Mouse (Mus musculus) CH12.LX (cell line): Measurements from ENCODE around the gene Mrm3. TPM values are rescaled to one million over a fixed set of nuclear protein-coding genes. Genes with fewer than 3 reads are reported as not detected.

Experiments
- DNase-seq: peaks from one replicate; pipeline ENCODE4 v3.0.0-alpha.2; 2013; ENCODE audit errors: extremely low read depth
- H3K27ac ChIP-seq: 2 replicates; pipeline ENCODE4 v1.5.1; 2012; ENCODE audit warnings: low read depth, mild to moderate bottlenecking, control low read depth, moderate library complexity; ENCODE audit not compliant: insufficient read depth
- H3K27me3 ChIP-seq: replicated peaks from 2 replicates; pipeline ENCODE3; 2012; ENCODE audit warnings: inconsistent platforms
- H3K36me3 ChIP-seq, 2 experiments: replicated peaks in 1 of 2; 2 replicates each; pipeline versions ENCODE3 to v1.6.1; 2012; ENCODE audit warnings: inconsistent platforms in 1 of 2, low read length in 1 of 2, mild to moderate bottlenecking in 1 of 2, mixed read lengths in 1 of 2, moderate library complexity in 1 of 2; ENCODE audit not compliant: control insufficient read depth in 1 of 2, insufficient read depth in 1 of 2
- H3K4me1 ChIP-seq, 2 experiments: 2 replicates each; pipeline ENCODE4 v1.6.1; 2012; ENCODE audit warnings: inconsistent platforms in 1 of 2, moderate library complexity in 1 of 2; ENCODE audit not compliant: insufficient read depth in 2 of 2, control insufficient read depth in 1 of 2
- H3K4me2 ChIP-seq: 2 replicates; pipeline ENCODE4 v1.6.1; 2012; ENCODE audit warnings: low read depth, mild to moderate bottlenecking, control low read depth; ENCODE audit not compliant: poor library complexity, insufficient read depth, severe bottlenecking
- H3K4me3 ChIP-seq, 3 experiments: fragments of 150-350 bp in 1 of 3; sonication (generic) in 1 of 3; replicated peaks in 1 of 3; 2 replicates each; pipeline versions ENCODE3 to v1.5.1; 2011 to 2012; ENCODE audit warnings: low read depth in 2 of 3, low read length in 2 of 3, mild to moderate bottlenecking in 2 of 3, moderate library complexity in 2 of 3, control low read depth in 1 of 3, improper control_type of control experiment in 1 of 3, inconsistent platforms in 1 of 3, mixed read lengths in 1 of 3; ENCODE audit not compliant: poor library complexity in 1 of 3
- H3K79me2 ChIP-seq: replicated peaks from 2 replicates; pipeline ENCODE4 v1.6.1; 2012; ENCODE audit warnings: mild to moderate bottlenecking, moderate library complexity; ENCODE audit not compliant: control insufficient read depth, poor library complexity, insufficient read depth, severe bottlenecking; ENCODE audit errors: extremely low read depth
- H3K9ac ChIP-seq: 2 replicates; pipeline ENCODE4 v1.6.1; 2012; ENCODE audit warnings: low read depth, mild to moderate bottlenecking, control low read depth, moderate library complexity; ENCODE audit not compliant: insufficient read depth
- H3K9me3 ChIP-seq: replicated peaks from 2 replicates; pipeline ENCODE3; 2012; ENCODE audit warnings: low read length, inconsistent platforms, mixed read lengths
- BHLHE40 ChIP-seq: IDR thresholded peaks from 2 replicates; pipeline ENCODE4 v1.6.1; 2011; ENCODE audit warnings: mild to moderate bottlenecking, low read depth, low read length, improper control_type of control experiment
- CHD1 ChIP-seq: IDR thresholded peaks from 2 replicates; pipeline ENCODE4 v1.6.1; 2012; ENCODE audit warnings: low read depth, low read length, improper control_type of control experiment, inconsistent platforms
- CHD2 ChIP-seq: IDR thresholded peaks from 2 replicates; pipeline ENCODE4 v1.6.1; 2011; ENCODE audit warnings: low read length, improper control_type of control experiment
- CTCF ChIP-seq, 2 experiments: IDR thresholded peaks in 1 of 2; conservative IDR thresholded peaks in 1 of 2; 2 replicates each; pipeline ENCODE4 v1.5.1; 2011 to 2012; ENCODE audit warnings: low read depth in 2 of 2, low read length in 2 of 2, improper control_type of control experiment in 1 of 2, inconsistent platforms in 1 of 2, mild to moderate bottlenecking in 1 of 2, moderate library complexity in 1 of 2
- ELF1 ChIP-seq: IDR thresholded peaks from 2 replicates; pipeline ENCODE4 v1.6.1; 2014; ENCODE audit warnings: low read depth, mild to moderate bottlenecking, inconsistent platforms, low read length, improper control_type of control experiment
- EP300 ChIP-seq: IDR thresholded peaks from 2 replicates; pipeline ENCODE4 v1.6.1; 2011; ENCODE audit warnings: low read length, improper control_type of control experiment
- ETS1 ChIP-seq: conservative IDR thresholded peaks from 2 replicates; pipeline ENCODE4 v1.6.1; 2012; ENCODE audit warnings: low read depth, mild to moderate bottlenecking, inconsistent platforms, low read length, improper control_type of control experiment, moderate library complexity
- GABPA ChIP-seq: IDR thresholded peaks from 2 replicates; pipeline ENCODE4 v1.6.1; 2012; ENCODE audit warnings: low read depth, low read length, improper control_type of control experiment, inconsistent platforms; ENCODE audit not compliant: insufficient replicate concordance
- HCFC1 ChIP-seq: IDR thresholded peaks from 2 replicates; pipeline ENCODE4 v1.6.1; 2012; ENCODE audit warnings: low read depth, mild to moderate bottlenecking, inconsistent platforms, low read length, improper control_type of control experiment
- IRF4 ChIP-seq: IDR thresholded peaks from 2 replicates; pipeline ENCODE4 v1.6.1; 2014; ENCODE audit warnings: low read depth, mild to moderate bottlenecking, inconsistent platforms, low read length, improper control_type of control experiment
- JUN ChIP-seq: IDR thresholded peaks from 2 replicates; pipeline ENCODE4 v1.6.1; 2011; ENCODE audit warnings: low read depth, mild to moderate bottlenecking, low read length, improper control_type of control experiment, moderate library complexity; ENCODE audit not compliant: insufficient read depth
- JUND ChIP-seq: conservative IDR thresholded peaks from 2 replicates; pipeline ENCODE4 v1.6.1; 2011; ENCODE audit warnings: low read depth, low read length, improper control_type of control experiment
- KAT2A ChIP-seq: IDR thresholded peaks from 2 replicates; pipeline ENCODE4 v1.6.1; 2012; ENCODE audit warnings: low read length, improper control_type of control experiment, inconsistent platforms; ENCODE audit not compliant: insufficient replicate concordance
- MAFK ChIP-seq: IDR thresholded peaks from 2 replicates; pipeline ENCODE4 v1.6.1; 2011; ENCODE audit warnings: low read length, improper control_type of control experiment; ENCODE audit not compliant: insufficient replicate concordance
- MAX ChIP-seq: IDR thresholded peaks from 2 replicates; pipeline ENCODE4 v1.6.1; 2011; ENCODE audit warnings: low read length, improper control_type of control experiment
- MAZ ChIP-seq: IDR thresholded peaks from 2 replicates; pipeline ENCODE4 v1.6.1; 2012; ENCODE audit warnings: low read depth, mild to moderate bottlenecking, inconsistent platforms, low read length, improper control_type of control experiment, moderate library complexity
- MEF2A ChIP-seq: IDR thresholded peaks from 2 replicates; pipeline ENCODE4 v1.6.1; 2014; ENCODE audit warnings: low read depth, mild to moderate bottlenecking, inconsistent platforms, low read length, improper control_type of control experiment, borderline replicate concordance
- MXI1 ChIP-seq: IDR thresholded peaks from 2 replicates; pipeline ENCODE4 v1.6.1; 2011; ENCODE audit warnings: mild to moderate bottlenecking, low read depth, low read length, improper control_type of control experiment
- MYC ChIP-seq: IDR thresholded peaks from 2 replicates; pipeline ENCODE4 v1.6.1; 2011; ENCODE audit warnings: low read depth, mild to moderate bottlenecking, improper control_type of control experiment, low read length
- NELFE ChIP-seq: IDR thresholded peaks from 2 replicates; pipeline ENCODE4 v1.6.1; 2011; ENCODE audit warnings: low read depth, low read length, improper control_type of control experiment
- NRF1 ChIP-seq: IDR thresholded peaks from 2 replicates; pipeline ENCODE4 v1.6.1; 2014; ENCODE audit warnings: low read depth, mild to moderate bottlenecking, inconsistent platforms, low read length, improper control_type of control experiment, moderate library complexity
- PAX5 ChIP-seq: IDR thresholded peaks from 2 replicates; pipeline ENCODE4 v1.6.1; 2012; ENCODE audit warnings: low read length, inconsistent platforms, mixed read lengths
- POLR2A ChIP-seq: IDR thresholded peaks from 2 replicates; pipeline ENCODE4 v1.6.1; 2011; ENCODE audit warnings: low read depth, mild to moderate bottlenecking, improper control_type of control experiment, low read length
- POLR2AphosphoS2 ChIP-seq: IDR thresholded peaks from 2 replicates; pipeline ENCODE4 v1.6.1; 2011; ENCODE audit warnings: low read depth, low read length, improper control_type of control experiment
- RAD21 ChIP-seq: IDR thresholded peaks from 2 replicates; pipeline ENCODE4 v1.6.1; 2011; ENCODE audit warnings: low read depth, mild to moderate bottlenecking, low read length, improper control_type of control experiment, moderate library complexity
- SIN3A ChIP-seq: IDR thresholded peaks from 2 replicates; pipeline ENCODE4 v1.6.1; 2012; ENCODE audit warnings: low read length, improper control_type of control experiment, inconsistent platforms
- SMC3 ChIP-seq: IDR thresholded peaks from 2 replicates; pipeline ENCODE4 v1.6.1; 2011; ENCODE audit warnings: low read depth, low read length, improper control_type of control experiment
- TBP ChIP-seq: conservative IDR thresholded peaks from 2 replicates; pipeline ENCODE4 v1.6.1; 2011; ENCODE audit warnings: low read depth, low read length, improper control_type of control experiment
- TCF12 ChIP-seq: IDR thresholded peaks from 2 replicates; pipeline ENCODE4 v1.6.1; 2014; ENCODE audit warnings: low read depth, mild to moderate bottlenecking, inconsistent platforms, low read length, improper control_type of control experiment
- USF1 ChIP-seq: IDR thresholded peaks from 2 replicates; pipeline ENCODE4 v1.6.1; 2014; ENCODE audit warnings: low read depth, mild to moderate bottlenecking, inconsistent platforms, low read length, improper control_type of control experiment
- USF2 ChIP-seq: conservative IDR thresholded peaks from 2 replicates; pipeline ENCODE4 v1.6.1; 2011; ENCODE audit warnings: low read depth, low read length, improper control_type of control experiment
- ZC3H11A ChIP-seq: IDR thresholded peaks from 2 replicates; pipeline ENCODE4 v1.6.1; 2012; ENCODE audit warnings: low read depth, mild to moderate bottlenecking, inconsistent platforms, low read length, improper control_type of control experiment
- ZKSCAN1 ChIP-seq: IDR thresholded peaks from 2 replicates; pipeline ENCODE4 v1.6.1; 2012; ENCODE audit warnings: low read depth, inconsistent platforms, low read length, improper control_type of control experiment, borderline replicate concordance
- ZMIZ1 ChIP-seq: IDR thresholded peaks from 2 replicates; pipeline ENCODE4 v1.6.1; 2012; ENCODE audit warnings: low read depth, mild to moderate bottlenecking, inconsistent platforms, low read length, improper control_type of control experiment
- ZNF384 ChIP-seq: IDR thresholded peaks from 2 replicates; pipeline ENCODE4 v1.6.1; 2012; ENCODE audit warnings: low read depth, low read length, improper control_type of control experiment, inconsistent platforms
- dilution Hi-C: fragments of 300-500 bp; cut with MboI; formaldehyde crosslinking; loops from 2 replicates; pipeline ENCODE4 v1.14.3; 2020; ENCODE audit warnings: low sequenced_read_pairs; ENCODE audit not compliant: extremely low pct_unique_long_range_greater_than_20kb, extremely low pct_ligation_motif_present
- in situ Hi-C: fragments of 300-500 bp; cut with MboI; formaldehyde crosslinking; loops from 3 replicates; pipeline ENCODE4 v1.14.3; 2019; ENCODE audit warnings: low sequenced_read_pairs, low pct_ligation_motif_present, low pct_unique_long_range_greater_than_20kb, mixed read lengths
- polyA plus RNA-seq: library from polyadenylated mRNA; unstranded; fragments of >175 nt; gene quantifications from 2 replicates; pipeline ENCODE4 v1.2.1, GENCODE M21; 2012; ENCODE audit warnings: low read depth; ENCODE audit not compliant: insufficient read length
- total RNA-seq, 2 experiments: library from RNA; depleted of rRNA; stranded (reverse); fragments of 300-350 nt in 1 of 2; fragments of >200 nt in 1 of 2; gene quantifications; 2 replicates each; pipeline ENCODE4 v1.2.3; 2012 to 2014

Gene Mrm3
- total and polyA plus RNA-seq, 3 experiments: 35.1 to 41.6 (median 40.2) TPM

DNA sequence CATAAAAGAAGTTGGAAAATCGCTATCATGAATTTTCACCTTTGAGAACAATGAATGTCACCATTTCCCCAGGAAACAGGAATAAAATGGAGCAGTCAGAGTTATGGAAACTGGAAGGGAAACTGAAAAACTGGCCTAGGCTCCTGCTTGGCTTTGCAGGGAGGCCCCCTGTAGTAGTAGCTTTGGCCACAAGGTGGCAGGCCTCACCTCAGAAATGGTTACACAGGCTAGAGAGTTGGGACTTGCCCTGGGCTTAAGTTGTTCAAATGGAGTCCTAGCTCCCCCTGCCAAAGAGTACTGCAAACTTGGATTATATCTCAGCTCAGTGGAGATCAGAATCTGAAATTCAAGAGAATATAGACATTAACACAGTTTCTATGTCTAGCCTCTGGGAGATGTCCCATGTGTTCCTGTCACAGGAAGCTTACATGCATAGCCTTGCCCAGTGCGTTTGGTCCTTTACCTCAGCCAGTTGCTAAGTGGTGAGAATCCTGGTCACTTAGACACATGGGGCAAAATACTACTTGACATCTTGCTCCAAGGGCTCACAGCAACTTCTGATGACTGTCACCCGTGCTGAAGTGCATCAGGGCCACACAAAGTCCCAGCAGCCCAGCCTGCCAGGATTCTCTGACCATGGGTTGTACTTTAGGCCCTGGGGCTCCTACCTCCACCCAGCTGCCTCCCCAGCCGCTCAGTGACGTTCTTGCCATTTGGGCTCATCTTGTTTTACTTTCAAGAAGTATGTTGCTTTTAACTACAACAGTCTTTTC is 9.8 kb downstream of the Mrm3 start:
- in situ Hi-C loops: loop anchor here (5.0 to 10.0 kb wide), 2 partner anchors 149 to 251 kb away; no protein-coding TSS in a partner anchor
- TF ChIP-seq PAX5: no peak
- TF ChIP-seq POLR2AphosphoS2: no peak
- TF ChIP-seq IRF4: peak; percentile 74; the same call in 1 of the 2 replicates
- TF ChIP-seq MAX: no peak
- TF ChIP-seq CHD1: no peak
- peak; percentile 98 for TF ChIP-seq RAD21
- no peak for TF ChIP-seq JUN
- no peak for TF ChIP-seq CHD2
- TF ChIP-seq ZC3H11A: peak; percentile 88
- no peak for TF ChIP-seq ZKSCAN1
- no peak for TF ChIP-seq GABPA
- TF ChIP-seq EP300: no peak
- no peak for TF ChIP-seq HCFC1
- 0 out of 2 replicates have a peak, but pooled peaks have one; percentile 31 for TF ChIP-seq TCF12
- TF ChIP-seq KAT2A: no peak
- TF ChIP-seq NRF1: 0 out of 2 replicates have a peak, but pooled peaks have one; percentile 6
- 0 out of 2 replicates have a peak, but pooled peaks have one; percentile 23 for TF ChIP-seq JUND
- TF ChIP-seq MEF2A: peak; percentile 65; the same call in 1 of the 2 replicates
- TF ChIP-seq ZNF384: no peak
- no peak for TF ChIP-seq NELFE
- TF ChIP-seq ETS1: no peak
- TF ChIP-seq MAFK: no peak
- 0 out of 2 replicates have a peak, but pooled peaks have one; percentile 58 for TF ChIP-seq MYC
- TF ChIP-seq POLR2A: no peak
- no peak for TF ChIP-seq TBP
- TF ChIP-seq ELF1: 0 out of 2 replicates have a peak, but pooled peaks have one; percentile 18
- no peak for TF ChIP-seq SIN3A
- TF ChIP-seq CTCF (conservative IDR thresholded peaks at IDR 0.05 in 1 of 2, IDR thresholded peaks at IDR 0.05 in 1 of 2; ENCODE audit: low read depth in 2 of 2, low read length in 2 of 2): peak; percentile 98
- TF ChIP-seq USF1: no peak
- no peak for TF ChIP-seq MXI1
- TF ChIP-seq SMC3: peak; percentile 95
- no peak for TF ChIP-seq ZMIZ1
- no peak for TF ChIP-seq BHLHE40
- no peak; the same call in 1 of the 2 replicates for TF ChIP-seq MAZ
- TF ChIP-seq USF2: no peak
- no peak overlapping the region for H3K9ac ChIP-seq
- dilution Hi-C loops: no loop called here
- peaks cover 0 to 15% of the 10 kb centered on the region in 2 experiments; a peak in 2 of 4 replicates for H3K4me1 ChIP-seq
- H3K36me3 ChIP-seq: peaks cover 27 to 76% of the 10 kb centered on the region in 2 experiments
- H3K4me2 ChIP-seq: no peak overlapping the region
- H3K4me3 ChIP-seq: no peak overlapping the region
- H3K27ac ChIP-seq: no peak overlapping the region
- H3K27me3 ChIP-seq: no peaks in the 10 kb centered on the region
- no peaks in the 10 kb centered on the region for H3K9me3 ChIP-seq
- no peaks in the 10 kb centered on the region for H3K79me2 ChIP-seq
- peak; percentile 86 for DNase-seq
